Mouse (Mus musculus) small intestine, adult 2 months (tissue): ENCODE data around the gene Nt5e.

Experiments
- CTCF ChIP-seq: fragments of 200-500 bp; IDR thresholded peaks from 2 replicates; pipeline ENCODE4 v1.5.1; 2012; ENCODE audit warnings: low read depth, mild to moderate bottlenecking, control low read depth, inconsistent platforms, low read length, moderate library complexity, mixed read lengths; ENCODE audit not compliant: insufficient replicate concordance, insufficient read length; ENCODE audit errors: extremely low read depth
- POLR2A ChIP-seq: fragments of 200-500 bp; IDR thresholded peaks from 2 replicates; pipeline ENCODE4 v1.6.1; 2012; ENCODE audit warnings: low read depth, mild to moderate bottlenecking, control low read depth, inconsistent platforms, low read length, moderate library complexity

- no peak for TF ChIP-seq POLR2A
- no peak for TF ChIP-seq CTCF
Measured at GRCm38 (mm10) chr9:88328666-88329065, 1.7 kb downstream of the Nt5e start.
